Mouse (Mus musculus) lung, postnatal 0 days (tissue): ENCODE results near the gene Nrg3.

Source experiments
- CTCF ChIP-seq: IDR thresholded peaks from 2 replicates; pipeline ENCODE4 v1.5.1; 2016; ENCODE audit warnings: antibody characterized with exemption, mild to moderate bottlenecking
- EP300 ChIP-seq: IDR thresholded peaks from 2 replicates; pipeline ENCODE4 v1.6.1; 2016; ENCODE audit warnings: antibody characterized with exemption, mild to moderate bottlenecking, control low read depth

DNA sequence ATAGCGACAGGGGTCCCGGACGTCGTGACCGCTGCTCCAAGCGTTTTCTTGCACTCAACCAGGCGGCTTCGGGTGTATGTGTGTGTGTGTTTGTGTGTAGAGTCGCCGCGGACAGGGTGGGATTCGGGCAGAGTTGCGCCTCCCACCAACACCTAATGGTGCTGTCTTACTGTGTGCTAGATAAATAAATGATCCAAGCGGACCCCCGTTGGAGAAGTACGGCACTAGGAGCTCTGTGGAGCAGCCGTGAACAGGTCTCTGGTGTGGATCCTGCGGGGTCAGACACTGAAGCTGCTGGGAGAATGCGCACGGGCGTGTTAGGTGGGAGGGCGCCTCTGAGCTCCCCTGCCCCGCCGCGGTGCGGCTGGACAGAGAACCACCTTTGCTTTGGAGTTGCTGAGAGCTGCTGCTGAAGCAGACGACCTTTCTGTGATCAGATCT lies 903 bp upstream of the Nrg3 start:
- no peak for TF ChIP-seq CTCF
- no peak for TF ChIP-seq EP300
